Mouse (Mus musculus) small intestine, adult 2 months (tissue): ENCODE data around the gene Hoxb3. TPM values are rescaled to one million over a fixed set of nuclear protein-coding genes. Genes with fewer than 3 reads are reported as not detected.

Experiments
- H3K27ac ChIP-seq: fragments of 200-500 bp; 2 replicates; pipeline ENCODE4 v1.5.1; 2012; ENCODE audit warnings: low read depth, low read length, control low read depth, inconsistent platforms; ENCODE audit not compliant: insufficient read depth
- H3K27me3 ChIP-seq: fragments of 200-500 bp; 2 replicates; pipeline ENCODE4 v1.6.1; 2012; ENCODE audit warnings: mild to moderate bottlenecking, moderate library complexity, low read length, inconsistent platforms; ENCODE audit not compliant: control insufficient read depth, insufficient read depth
- H3K36me3 ChIP-seq: fragments of 200-500 bp; 2 replicates; pipeline ENCODE4 v1.6.1; 2012; ENCODE audit warnings: mild to moderate bottlenecking, low read length, control low read depth, inconsistent platforms; ENCODE audit not compliant: control insufficient read depth, insufficient read depth
- H3K4me1 ChIP-seq: fragments of 200-500 bp; 2 replicates; pipeline ENCODE4 v1.6.1; 2012; ENCODE audit warnings: low read length, inconsistent platforms, mixed read lengths; ENCODE audit not compliant: control insufficient read depth, insufficient read depth, insufficient read length
- H3K4me3 ChIP-seq: fragments of 200-500 bp; 2 replicates; pipeline ENCODE4 v1.5.1; 2012; ENCODE audit warnings: low read depth, mild to moderate bottlenecking, control low read depth, inconsistent platforms, low read length, moderate library complexity
- CTCF ChIP-seq: fragments of 200-500 bp; IDR thresholded peaks from 2 replicates; pipeline ENCODE4 v1.5.1; 2012; ENCODE audit warnings: low read depth, mild to moderate bottlenecking, control low read depth, inconsistent platforms, low read length, moderate library complexity, mixed read lengths; ENCODE audit not compliant: insufficient replicate concordance, insufficient read length; ENCODE audit errors: extremely low read depth
- POLR2A ChIP-seq: fragments of 200-500 bp; IDR thresholded peaks from 2 replicates; pipeline ENCODE4 v1.6.1; 2012; ENCODE audit warnings: low read depth, mild to moderate bottlenecking, control low read depth, inconsistent platforms, low read length, moderate library complexity
- WGBS: fragments of 180-500 bp; shearing (Covaris S2); methylation state at CpG from one replicate; pipeline ENCODE4 v1.1.7; 2018; 5-methylcytosine and 5-hydroxymethylcytosine counted together
- polyA plus RNA-seq: library from polyadenylated mRNA; depleted of rRNA; stranded (reverse); fragments of >200 nt; gene quantifications from 2 replicates; pipeline ENCODE4 v1.2.3, GENCODE M21; 2012

The Hoxb3 gene
- polyA plus RNA-seq, 1 experiment = 5.5 TPM

DNA sequence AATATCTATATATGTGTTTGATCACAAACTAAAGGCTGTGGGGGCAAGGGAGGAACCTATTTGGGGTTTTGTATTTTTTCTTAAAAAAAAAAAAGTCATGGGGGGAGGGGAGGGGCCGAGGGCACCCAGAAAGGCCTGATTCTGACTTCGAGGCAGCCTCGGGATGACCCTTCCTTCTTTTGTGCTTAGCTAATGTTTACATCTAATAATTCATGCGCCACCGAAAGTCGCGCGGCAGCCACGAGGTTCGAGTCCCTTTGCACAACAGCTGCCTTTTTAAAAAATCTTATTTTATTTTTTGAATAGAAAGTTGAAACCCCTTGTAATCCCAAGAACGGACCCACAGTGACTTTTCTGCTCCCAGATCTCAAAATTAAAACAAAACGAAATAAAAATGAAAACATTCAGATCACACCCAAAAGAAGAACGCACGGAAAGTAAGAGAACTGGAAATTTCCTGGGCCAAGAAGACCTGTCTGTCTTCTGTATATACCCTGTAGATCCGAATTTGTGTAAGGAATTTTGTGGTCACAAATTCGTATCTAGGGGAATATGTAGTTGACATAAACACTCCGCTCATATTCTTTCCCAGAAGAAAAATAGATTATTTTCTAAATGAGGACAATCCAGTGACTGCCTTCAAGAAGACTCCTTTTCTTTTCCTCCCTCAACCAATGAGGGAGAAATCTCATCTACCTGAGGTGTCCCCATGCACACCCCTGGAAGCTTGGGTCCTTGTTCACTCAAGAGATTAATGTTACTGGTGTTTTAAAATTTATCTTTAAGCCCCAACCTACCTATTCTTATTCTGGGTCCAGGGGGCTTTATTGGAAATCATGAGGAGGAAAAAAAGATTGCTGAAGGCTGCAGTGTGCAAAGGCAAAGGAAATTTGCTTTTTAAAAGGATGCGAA, 6.2 kb upstream of the Hoxb3 start:
- TF ChIP-seq POLR2A (no peak), CTCF (no peak)
- WGBS = 21% methylated on average over 18 of the region's 18 CpGs

DNA sequence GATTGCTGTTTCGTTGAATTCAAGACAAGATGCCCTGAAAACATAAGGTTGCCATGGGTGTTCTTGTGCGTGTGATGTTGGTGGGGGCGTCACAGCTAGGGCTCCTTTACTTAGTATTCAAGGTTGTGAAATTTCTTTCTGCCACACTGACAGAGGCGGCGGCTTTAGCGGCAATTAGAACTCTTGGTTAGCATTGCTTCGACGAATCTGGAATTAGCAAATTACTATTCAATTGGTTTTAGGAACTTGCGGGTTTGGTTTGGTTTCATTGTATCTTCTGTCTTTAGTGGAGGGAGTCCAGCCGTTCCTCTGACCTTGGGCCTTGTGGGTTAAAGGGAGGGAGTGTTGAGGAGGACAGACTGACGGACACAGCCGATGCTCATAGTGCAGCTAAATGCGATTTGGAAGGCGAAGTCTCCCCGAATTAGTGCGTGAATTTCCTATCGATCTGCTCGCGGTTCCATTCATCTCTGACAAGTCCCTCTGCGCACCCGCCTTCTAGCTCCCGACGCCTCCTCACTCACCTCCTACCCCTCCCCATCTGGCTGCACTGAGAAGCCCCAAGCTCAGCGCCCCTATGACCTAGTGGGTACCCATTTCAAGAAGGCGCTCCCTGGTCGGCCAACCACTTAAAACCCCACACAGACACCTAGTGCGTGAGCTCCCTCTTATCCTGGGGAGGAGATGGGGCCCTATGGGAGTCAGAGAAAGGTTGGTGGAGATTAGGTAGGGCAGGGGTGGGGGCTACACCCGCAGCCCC, 5.3 kb upstream of the Hoxb3 start, which contains the start of gene Hoxb4:
TSS of gene Hoxb4 (plus strand) at position 660 of the 760 bp plus-strand sequence.
- Histone ChIP-seq H3K4me3 (peak within 1 kb of the TSS; percentile 70), H3K4me1 (peaks cover 5% of the 10 kb centered on the region; the same call in 1 of the 2 replicates), H3K27ac (peak within 1 kb of the TSS; percentile 75), H3K27me3 (peaks cover 41% of the 10 kb centered on the region), H3K36me3 (peaks cover 2% of the 10 kb centered on the region; the same call in 1 of the 2 replicates)
- TF ChIP-seq POLR2A (no peak), CTCF (no peak)
- WGBS = 23% methylated on average over 28 of the region's 28 CpGs

More for the DNA sequence above, 6.2 kb upstream of the Hoxb3 start:
- peaks cover 5% of the 10 kb centered on the region; the same call in 1 of the 2 replicates for H3K4me1 ChIP-seq
- no peak overlapping the region; the same call in 1 of the 2 replicates for H3K4me3 ChIP-seq
- H3K27ac ChIP-seq = 0 out of 2 replicates have a peak overlapping the region, but pooled peaks have one; percentile 68
- H3K27me3 ChIP-seq = peaks cover 48% of the 10 kb centered on the region
- H3K36me3 ChIP-seq = peaks cover 2% of the 10 kb centered on the region; the same call in 1 of the 2 replicates

GRCm38 (mm10) chr11:96318368-96319070, 4.6 kb upstream of the Hoxb3 start:
- Histone ChIP-seq H3K27me3 (peaks cover 40% of the 10 kb centered on the region), H3K4me1 (peaks cover 5% of the 10 kb centered on the region; the same call in 1 of the 2 replicates), H3K36me3 (peaks cover 2% of the 10 kb centered on the region; the same call in 1 of the 2 replicates), H3K4me3 (peak overlapping the region; percentile 70), H3K27ac (peak overlapping the region; percentile 75)
- 2% methylated on average over 41 of the region's 45 CpGs for WGBS
- no peak for TF ChIP-seq CTCF
- no peak; the same call in 1 of the 2 replicates for TF ChIP-seq POLR2A

DNA sequence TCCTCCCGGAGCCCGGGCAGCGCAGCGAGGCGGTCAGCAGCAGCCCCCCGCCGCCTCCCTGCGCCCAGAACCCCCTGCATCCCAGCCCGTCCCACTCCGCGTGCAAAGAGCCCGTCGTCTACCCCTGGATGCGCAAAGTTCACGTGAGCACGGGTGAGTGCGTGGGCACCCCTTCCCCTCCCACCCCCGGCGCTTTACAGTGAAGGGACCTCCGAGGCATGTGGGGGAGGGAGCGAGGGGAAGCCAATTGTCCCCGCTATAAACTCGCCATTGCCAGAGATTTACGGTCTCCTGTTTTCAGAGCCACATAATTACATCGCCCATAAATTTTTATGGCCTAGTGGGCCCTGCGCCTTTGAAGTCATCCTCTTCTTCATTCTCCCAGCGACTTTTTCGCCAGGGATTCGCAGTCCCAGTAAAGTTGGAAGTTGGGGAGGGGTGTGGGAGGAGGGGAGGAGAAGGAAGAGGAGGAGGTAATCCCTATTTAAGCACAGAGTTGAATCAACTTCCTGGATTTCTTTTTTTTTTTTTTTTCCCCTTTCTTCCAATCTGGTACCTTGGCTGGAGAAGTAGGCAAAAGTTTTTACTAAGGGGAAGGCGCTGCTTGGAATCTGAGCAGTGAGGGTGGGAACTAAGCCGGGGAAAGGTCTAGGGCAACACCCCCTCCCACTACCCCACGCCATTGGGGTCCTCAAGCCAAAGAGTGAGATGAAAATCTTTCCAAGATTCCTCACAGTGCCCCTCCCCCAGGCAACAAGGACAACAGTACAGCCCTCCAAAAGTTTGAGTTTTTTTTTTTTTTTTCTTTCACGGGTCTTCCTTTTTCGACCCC, 3.8 kb upstream of the Hoxb3 start:
- Histone ChIP-seq H3K36me3 (peaks cover 2% of the 10 kb centered on the region; the same call in 1 of the 2 replicates), H3K27ac (peak overlapping the region; percentile 72), H3K4me3 (peak overlapping the region; percentile 70), H3K4me1 (peaks cover 5% of the 10 kb centered on the region; the same call in 1 of the 2 replicates), H3K27me3 (peaks cover 35% of the 10 kb centered on the region)
- WGBS = 2% methylated on average over 30 of the region's 34 CpGs
- no peak for TF ChIP-seq CTCF
- TF ChIP-seq POLR2A = no peak

GRCm38 (mm10) chr11:96319910-96320309, 3.2 kb upstream of the Hoxb3 start:
- peaks cover 2% of the 10 kb centered on the region; the same call in 1 of the 2 replicates for H3K36me3 ChIP-seq
- H3K27ac ChIP-seq = peak overlapping the region; percentile 69
- 4% methylated on average over 29 of the region's 29 CpGs for WGBS
- H3K4me3 ChIP-seq = peak overlapping the region; percentile 70
- peaks cover 5% of the 10 kb centered on the region; the same call in 1 of the 2 replicates for H3K4me1 ChIP-seq
- TF ChIP-seq CTCF (no peak), POLR2A (no peak)
- peaks cover 30% of the 10 kb centered on the region for H3K27me3 ChIP-seq
